Mouse (Mus musculus) heart, adult 2 months (tissue): ENCODE results near the gene Nudt21.

ENCODE experiments used
- CTCF ChIP-seq: fragments of 200-600 bp; IDR thresholded peaks from 2 replicates; pipeline ENCODE4 v1.8.1; 2022; ENCODE audit warnings: antibody characterized with exemption, mild to moderate bottlenecking, moderate library complexity
- EP300 ChIP-seq: fragments of 200-500 bp; IDR thresholded peaks from 2 replicates; pipeline ENCODE4 v1.6.1; 2011; ENCODE audit warnings: low read depth, low read length, control low read depth; ENCODE audit not compliant: insufficient read depth
- POLR2A ChIP-seq: fragments of 200-500 bp; IDR thresholded peaks from 2 replicates; pipeline ENCODE4 v1.6.1; 2011; ENCODE audit warnings: mild to moderate bottlenecking, low read depth, low read length, control low read depth; ENCODE audit not compliant: insufficient read depth

- TF ChIP-seq CTCF = no peak
- no peak for TF ChIP-seq EP300
- TF ChIP-seq POLR2A = no peak
These were observed 55.1 kb downstream of the Nudt21 start for GRCm38 (mm10) chr8:93981679-93982215.
